Mouse (Mus musculus) thymus, postnatal 25 days (tissue): Measurements from ENCODE around the gene Ndufs3.

Source experiments
- DNase-seq: peaks from one replicate; pipeline ENCODE4 v3.0.0; 2022

The Ndufs3 gene

GRCm38 (mm10) chr2:90846955-90847680, 57.5 kb downstream of the Ndufs3 start, which contains the start of gene Mtch2:
Mtch2 (plus strand) TSS chr2:90847155.
- peak; percentile 98 for DNase-seq

- no peak for DNase-seq
Observed at GRCm38 (mm10) chr2:90846597-90846954, 58.1 kb downstream of the Ndufs3 start.

DNA sequence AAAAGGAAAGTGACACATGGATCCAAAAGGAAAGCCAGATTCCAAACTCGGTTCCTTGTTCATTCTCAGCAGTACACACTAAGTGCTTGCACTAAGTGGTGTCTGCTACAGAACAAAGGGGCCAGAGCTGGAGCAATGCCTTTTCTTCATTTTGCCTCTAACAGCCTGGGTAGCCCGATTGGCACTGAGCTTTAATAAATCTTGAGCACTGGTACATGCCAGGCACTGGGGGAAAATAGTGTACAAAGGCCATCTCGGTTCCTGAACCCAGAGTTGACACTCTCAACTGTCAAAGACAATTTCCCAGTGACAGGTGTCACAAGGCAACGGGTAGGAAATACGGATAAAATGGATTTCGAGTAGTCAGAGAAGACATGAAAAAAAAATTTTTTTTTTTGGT, 58.5 kb downstream of the Ndufs3 start:
- DNase-seq: no peak

- DNase-seq: no peak
Observed at GRCm38 (mm10) chr2:90845234-90845633, 59.4 kb downstream of the Ndufs3 start.
